Mouse (Mus musculus): ENCODE measurements at regions not wholly inside any gene's neighbourhood (a gene's known extent, or its start where the extent isn't known, plus 50 kb on each side); places are given as distances from the start of the nearest gene placed in this dataset.

- H3K9me3 ChIP-seq (ENCODE audit: control insufficient read depth, insufficient read depth, low read depth, low read length), result no peaks in the 10 kb centered on the region
- H3K36me3 ChIP-seq (ENCODE audit: control insufficient read depth, insufficient read depth, low read length, poor library complexity, severe bottlenecking), result no peaks in the 10 kb centered on the region
- in situ Hi-C loops (cut with MboI; ENCODE audit: low sequenced_read_pairs in 2 of 2, unreplicated experiment in 2 of 2), result no loop called here
- no peak overlapping the region for H3K4me3 ChIP-seq (ENCODE audit: insufficient read depth in 1 of 2, low read depth in 1 of 2, low read length in 2 of 2, poor library complexity in 1 of 2, severe bottlenecking in 1 of 2)
- H3K27ac ChIP-seq (ENCODE audit: insufficient read depth, low read depth, low read length, poor library complexity, severe bottlenecking), result no peak overlapping the region
- DNase-seq (ENCODE audit: low read depth, low spot score), result no peak
- H3K9ac ChIP-seq (ENCODE audit: insufficient read depth, low read depth, low read length, poor library complexity, severe bottlenecking), result no peak overlapping the region
- TF ChIP-seq ZNF384 (IDR thresholded peaks at IDR 0.05; ENCODE audit: low read depth, low read length), result no peak
- no peak for TF ChIP-seq CHD2 (IDR thresholded peaks at IDR 0.05; ENCODE audit: low read depth, low read length)
- TF ChIP-seq MAFK (IDR thresholded peaks at IDR 0.05; ENCODE audit: insufficient read depth, low read depth, low read length), result no peak
- no peak for TF ChIP-seq HCFC1 (IDR thresholded peaks at IDR 0.05; ENCODE audit: borderline replicate concordance, insufficient read depth, low read length)
- TF ChIP-seq ZC3H11A (IDR thresholded peaks at IDR 0.05; ENCODE audit: borderline replicate concordance, low read depth, low read length), result no peak
- H3K4me1 ChIP-seq (ENCODE audit: control insufficient read depth in 2 of 2, insufficient read depth in 2 of 2, low read length in 2 of 2, poor library complexity in 1 of 2), result peaks cover 6 to 29% of the 10 kb centered on the region in 2 experiments; a peak in 3 of 4 replicates
These were observed 102.3 kb upstream of the Serp2 start for GRCm38 (mm10) chr14:76658952-76659502.

GRCm38 (mm10) chr14:76657784-76658610 lies 101.3 kb upstream of the Serp2 start:
- Histone ChIP-seq H3K4me3 (ENCODE audit: insufficient read depth in 1 of 2, low read depth in 1 of 2, low read length in 2 of 2, poor library complexity in 1 of 2, severe bottlenecking in 1 of 2) (no peak overlapping the region), H3K9ac (ENCODE audit: insufficient read depth, low read depth, low read length, poor library complexity, severe bottlenecking) (no peak overlapping the region), H3K4me1 (ENCODE audit: control insufficient read depth in 2 of 2, insufficient read depth in 2 of 2, low read length in 2 of 2, poor library complexity in 1 of 2) (peaks cover 6 to 27% of the 10 kb centered on the region in 2 experiments; a peak in 3 of 4 replicates), H3K36me3 (ENCODE audit: control insufficient read depth, insufficient read depth, low read length, poor library complexity, severe bottlenecking) (no peaks in the 10 kb centered on the region), H3K27ac (ENCODE audit: insufficient read depth, low read depth, low read length, poor library complexity, severe bottlenecking) (no peak overlapping the region), H3K9me3 (ENCODE audit: control insufficient read depth, insufficient read depth, low read depth, low read length) (no peaks in the 10 kb centered on the region)
- TF ChIP-seq ZNF384 (IDR thresholded peaks at IDR 0.05; ENCODE audit: low read depth, low read length), result peak; percentile 71
- TF ChIP-seq HCFC1 (IDR thresholded peaks at IDR 0.05; ENCODE audit: borderline replicate concordance, insufficient read depth, low read length), result no peak
- TF ChIP-seq CHD2 (IDR thresholded peaks at IDR 0.05; ENCODE audit: low read depth, low read length), result no peak
- TF ChIP-seq ZC3H11A (IDR thresholded peaks at IDR 0.05; ENCODE audit: borderline replicate concordance, low read depth, low read length), result no peak
- TF ChIP-seq MAFK (IDR thresholded peaks at IDR 0.05; ENCODE audit: insufficient read depth, low read depth, low read length), result no peak
- in situ Hi-C loops (cut with MboI; ENCODE audit: low sequenced_read_pairs in 2 of 2, unreplicated experiment in 2 of 2), result no loop called here
- no peak for DNase-seq (ENCODE audit: low read depth, low spot score)

GRCm38 (mm10) chr14:76657375-76657774 lies 100.7 kb upstream of the Serp2 start:
- H3K9me3 ChIP-seq (ENCODE audit: control insufficient read depth, insufficient read depth, low read depth, low read length), result no peaks in the 10 kb centered on the region
- DNase-seq (ENCODE audit: low read depth, low spot score), result no peak
- in situ Hi-C loops (cut with MboI; ENCODE audit: low sequenced_read_pairs in 2 of 2, unreplicated experiment in 2 of 2), result no loop called here
- no peaks in the 10 kb centered on the region for H3K36me3 ChIP-seq (ENCODE audit: control insufficient read depth, insufficient read depth, low read length, poor library complexity, severe bottlenecking)
- H3K4me1 ChIP-seq (ENCODE audit: control insufficient read depth in 2 of 2, insufficient read depth in 2 of 2, low read length in 2 of 2, poor library complexity in 1 of 2), result peaks cover 6 to 26% of the 10 kb centered on the region in 2 experiments; a peak in 3 of 4 replicates
- H3K4me3 ChIP-seq (ENCODE audit: insufficient read depth in 1 of 2, low read depth in 1 of 2, low read length in 2 of 2, poor library complexity in 1 of 2, severe bottlenecking in 1 of 2), result no peak overlapping the region
- H3K27ac ChIP-seq (ENCODE audit: insufficient read depth, low read depth, low read length, poor library complexity, severe bottlenecking), result no peak overlapping the region
- no peak overlapping the region for H3K9ac ChIP-seq (ENCODE audit: insufficient read depth, low read depth, low read length, poor library complexity, severe bottlenecking)
- TF ChIP-seq CHD2 (IDR thresholded peaks at IDR 0.05; ENCODE audit: low read depth, low read length), result no peak
- TF ChIP-seq ZC3H11A (IDR thresholded peaks at IDR 0.05; ENCODE audit: borderline replicate concordance, low read depth, low read length), result no peak
- no peak for TF ChIP-seq ZNF384 (IDR thresholded peaks at IDR 0.05; ENCODE audit: low read depth, low read length)
- no peak for TF ChIP-seq MAFK (IDR thresholded peaks at IDR 0.05; ENCODE audit: insufficient read depth, low read depth, low read length)
- TF ChIP-seq HCFC1 (IDR thresholded peaks at IDR 0.05; ENCODE audit: borderline replicate concordance, insufficient read depth, low read length), result no peak

GRCm38 (mm10) chr14:76652356-76653126 lies 95.9 kb upstream of the Serp2 start:
- no peak for DNase-seq (ENCODE audit: low read depth, low spot score)
- H3K27ac ChIP-seq (ENCODE audit: insufficient read depth, low read depth, low read length, poor library complexity, severe bottlenecking), result no peak overlapping the region
- H3K4me1 ChIP-seq (ENCODE audit: control insufficient read depth in 2 of 2, insufficient read depth in 2 of 2, low read length in 2 of 2, poor library complexity in 1 of 2), result peaks cover 0 to 12% of the 10 kb centered on the region in 2 experiments; a peak in 2 of 4 replicates
- no peak overlapping the region for H3K9ac ChIP-seq (ENCODE audit: insufficient read depth, low read depth, low read length, poor library complexity, severe bottlenecking)
- H3K36me3 ChIP-seq (ENCODE audit: control insufficient read depth, insufficient read depth, low read length, poor library complexity, severe bottlenecking), result no peaks in the 10 kb centered on the region
- H3K9me3 ChIP-seq (ENCODE audit: control insufficient read depth, insufficient read depth, low read depth, low read length), result no peaks in the 10 kb centered on the region
- no peak overlapping the region for H3K4me3 ChIP-seq (ENCODE audit: insufficient read depth in 1 of 2, low read depth in 1 of 2, low read length in 2 of 2, poor library complexity in 1 of 2, severe bottlenecking in 1 of 2)
- in situ Hi-C loops (cut with MboI; ENCODE audit: low sequenced_read_pairs in 2 of 2, unreplicated experiment in 2 of 2), result no loop called here
- TF ChIP-seq ZNF384 (IDR thresholded peaks at IDR 0.05; ENCODE audit: low read depth, low read length) (no peak), ZC3H11A (IDR thresholded peaks at IDR 0.05; ENCODE audit: borderline replicate concordance, low read depth, low read length) (no peak), HCFC1 (IDR thresholded peaks at IDR 0.05; ENCODE audit: borderline replicate concordance, insufficient read depth, low read length) (no peak), CHD2 (IDR thresholded peaks at IDR 0.05; ENCODE audit: low read depth, low read length) (no peak)
